Mouse (Mus musculus) spleen, adult 18-20 months (tissue): ENCODE data around the gene Pkd1.

Experiments used
- DNase-seq, 2 experiments: peaks; one replicate each; pipeline ENCODE4 v3.0.0; 2022; ENCODE audit warnings: mixed read lengths in 2 of 2

The Pkd1 gene

DNA sequence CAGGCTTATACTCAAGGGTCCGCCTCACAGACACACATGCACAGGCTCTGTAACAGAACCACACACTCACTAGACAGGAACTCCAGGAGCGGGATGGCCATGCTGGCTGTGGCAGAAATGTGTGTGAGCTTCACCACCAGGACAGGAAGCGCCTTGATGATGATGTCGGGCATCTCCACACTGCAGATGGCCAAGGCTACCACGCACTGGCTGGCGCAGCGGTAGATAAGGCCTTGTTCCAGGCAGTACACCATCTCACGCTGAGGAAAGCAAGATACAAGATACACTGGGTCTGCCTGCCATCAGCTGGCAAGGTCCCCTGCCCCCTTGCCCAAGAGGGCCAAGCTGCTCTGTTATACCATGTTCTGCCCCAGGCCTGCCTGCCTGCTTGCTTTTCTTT, 59.2 kb downstream of the Pkd1 start:
- DNase-seq = no peak

DNA sequence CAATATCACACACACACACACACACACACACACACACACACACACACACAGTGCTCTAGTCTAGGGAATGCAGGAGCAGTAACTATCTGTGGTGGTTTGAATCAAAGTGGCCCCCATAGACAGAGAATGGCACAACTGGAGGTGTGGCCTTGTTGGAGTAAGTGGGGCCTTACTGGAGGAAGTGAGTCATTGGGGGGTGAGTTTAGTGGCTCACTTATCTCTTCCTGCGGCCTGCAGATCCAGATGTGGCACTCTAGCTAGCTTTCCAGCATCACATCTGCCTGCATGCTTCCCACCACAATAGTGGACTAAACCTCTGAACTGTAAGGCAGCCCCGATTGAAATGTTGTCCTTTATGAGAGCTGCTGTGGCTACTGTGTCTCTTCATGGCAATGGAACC, 61.1 kb downstream of the Pkd1 start:
- DNase-seq = no peak

DNA sequence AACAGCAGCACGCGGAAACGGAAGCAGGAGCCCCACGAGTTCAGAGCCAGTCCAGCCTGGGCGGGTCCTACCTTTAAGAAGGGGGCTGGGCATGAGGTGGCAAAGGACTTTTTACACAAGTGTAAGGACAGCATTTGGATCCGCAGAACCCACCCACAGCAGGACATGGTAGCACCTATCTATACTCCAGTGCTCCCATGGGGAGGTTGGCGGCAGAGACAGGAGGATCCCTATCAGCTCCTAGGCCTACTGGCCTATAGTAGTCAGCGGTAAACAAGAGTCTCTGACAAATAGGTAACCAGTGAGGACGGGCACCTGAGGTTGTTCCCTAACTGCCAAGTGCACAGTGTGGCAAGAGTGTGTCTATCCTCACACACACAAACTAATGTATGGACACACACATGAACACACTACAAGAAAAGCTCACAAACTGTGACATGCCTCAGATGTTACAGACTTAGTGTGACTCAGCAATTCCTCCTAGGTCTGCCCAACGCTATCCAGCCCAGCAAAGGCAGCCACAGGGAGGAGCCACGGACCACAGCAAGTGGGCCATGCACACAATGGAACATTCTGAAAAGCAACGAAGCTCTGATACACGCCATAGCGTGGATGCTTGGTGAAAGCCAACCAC, 68.0 kb downstream of the Pkd1 start:
- DNase-seq = no peak

DNA sequence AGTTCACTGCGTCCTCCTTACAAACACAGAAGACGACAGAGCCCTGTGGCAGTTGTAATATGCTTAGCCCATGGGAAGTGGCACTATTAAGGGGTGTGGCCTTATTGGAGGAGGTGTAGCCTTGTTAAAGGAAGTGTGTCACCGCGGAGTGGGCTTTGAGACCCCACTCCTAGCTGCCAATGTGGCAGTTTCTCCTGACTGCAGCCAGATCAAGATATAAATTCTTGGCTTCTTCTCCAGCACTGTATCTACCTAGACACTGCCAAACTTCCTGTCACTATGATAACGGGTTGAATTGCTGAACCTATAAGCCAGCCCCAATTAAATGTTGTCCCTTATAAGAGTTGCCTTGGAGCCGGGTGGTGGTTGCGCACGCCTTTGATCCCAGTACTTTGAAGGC, 75.8 kb downstream of the Pkd1 start:
- no peak for DNase-seq

DNA sequence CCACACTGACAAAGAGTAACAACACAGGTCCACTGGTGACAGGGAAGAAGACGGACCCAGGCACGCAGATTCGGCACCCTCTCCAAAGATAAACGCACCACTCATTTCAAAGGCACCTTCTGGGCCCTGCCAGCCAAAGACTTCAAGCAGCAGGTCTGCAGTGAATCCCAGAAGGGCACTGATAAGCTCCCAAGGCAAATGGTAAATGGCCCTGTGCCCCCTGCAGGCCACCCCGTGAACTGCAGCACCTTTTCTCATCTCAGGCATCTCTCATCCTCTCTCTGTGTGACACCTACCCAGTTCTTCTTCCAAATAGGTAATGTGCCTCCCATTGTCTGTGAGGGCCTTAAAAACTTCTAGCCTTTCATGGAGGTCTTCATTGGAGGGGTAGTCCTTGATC, 79.0 kb downstream of the Pkd1 start:
- peak; percentile 49 to 81 for DNase-seq

DNA sequence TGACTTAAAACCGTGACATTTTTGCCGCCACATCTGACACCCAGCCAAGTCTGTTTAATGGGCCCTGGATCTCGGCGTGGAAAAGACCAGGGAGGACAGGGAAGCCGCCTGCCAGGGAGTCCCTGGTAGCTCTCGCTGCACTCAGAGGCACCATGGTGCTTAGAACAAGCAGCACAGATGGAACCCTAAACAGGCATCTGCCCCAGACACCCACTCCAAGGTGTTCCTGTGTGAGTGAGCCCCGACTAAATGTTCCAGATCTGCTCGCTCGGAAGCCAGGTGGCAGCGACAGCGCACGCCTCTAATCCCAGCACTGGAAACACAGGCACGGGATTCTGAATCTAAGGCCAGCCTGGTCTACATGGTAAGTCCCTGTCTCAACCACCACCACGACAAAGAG, 80.4 kb downstream of the Pkd1 start:
- DNase-seq = no peak

DNA sequence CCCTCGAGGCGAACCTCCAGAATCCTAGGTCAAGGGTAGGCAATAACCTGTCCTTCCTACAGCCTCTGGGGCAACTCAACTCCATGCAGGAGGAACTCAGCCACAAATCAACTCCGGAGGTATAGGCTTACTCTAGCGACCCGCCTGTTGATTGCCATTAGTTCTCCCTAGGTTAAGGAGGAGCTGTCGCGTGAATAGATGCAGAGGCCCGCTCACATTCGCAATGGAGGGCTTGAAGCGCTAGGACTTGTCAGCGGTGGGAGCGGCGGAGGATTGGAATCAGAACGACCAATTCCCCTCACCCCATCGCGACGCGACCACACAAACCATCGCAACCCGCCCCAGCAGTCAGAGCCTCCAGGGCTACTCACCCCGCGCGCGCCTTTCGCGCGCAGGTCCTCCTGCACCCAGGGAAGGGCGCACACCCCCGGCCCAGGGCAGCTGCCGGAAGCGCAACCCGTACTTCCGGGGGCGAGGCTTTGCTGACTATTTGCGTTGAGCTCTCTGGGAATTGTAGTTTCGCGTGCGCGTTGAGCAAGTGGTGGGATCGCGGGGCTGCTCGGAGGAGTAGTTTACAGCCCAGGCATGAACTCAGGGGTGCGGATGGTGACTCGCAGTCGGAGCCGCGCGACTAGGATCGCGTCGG, 82.7 kb downstream of the Pkd1 start, which contains the start of the genes Tsc2 and Nthl1:
Gene Tsc2, minus strand, starts transcription at position 464 of the 646 bp plus-strand sequence.
Gene Nthl1, plus strand, starts transcription at position 514 of the 646 bp plus-strand sequence.
- peak; percentile 60 to 73 for DNase-seq

DNA sequence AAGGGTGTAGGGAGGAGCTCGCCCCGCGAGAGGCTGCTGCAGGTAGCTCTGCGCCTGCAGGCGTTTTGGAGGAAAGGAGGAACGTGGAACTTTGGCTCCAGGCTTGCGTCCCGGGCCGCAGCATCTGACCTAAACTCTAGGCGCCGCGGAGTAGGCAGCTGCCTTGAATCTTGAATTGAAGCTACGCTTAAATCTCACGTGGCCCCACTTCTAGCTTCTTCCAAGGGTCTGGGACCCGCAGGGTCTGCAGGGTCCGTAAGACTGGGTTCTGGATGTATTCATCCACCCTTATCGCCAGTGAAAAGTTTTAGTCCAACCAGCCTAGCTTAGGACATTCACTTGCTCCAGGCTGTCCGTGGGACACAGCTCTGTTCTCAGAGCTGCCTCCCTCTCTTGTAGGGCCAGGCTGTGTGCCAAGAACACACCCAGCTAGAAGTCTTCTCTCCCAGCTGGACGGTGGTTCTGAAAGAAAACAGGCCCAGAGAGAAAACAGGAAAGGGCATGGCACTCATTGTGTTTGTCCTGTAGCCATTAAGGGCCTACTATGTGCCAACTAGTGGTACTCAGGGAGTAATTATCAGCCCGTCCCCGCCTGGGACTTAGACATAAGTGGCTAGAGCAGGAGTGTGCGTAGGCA, 83.3 kb downstream of the Pkd1 start:
- DNase-seq = no peak

DNA sequence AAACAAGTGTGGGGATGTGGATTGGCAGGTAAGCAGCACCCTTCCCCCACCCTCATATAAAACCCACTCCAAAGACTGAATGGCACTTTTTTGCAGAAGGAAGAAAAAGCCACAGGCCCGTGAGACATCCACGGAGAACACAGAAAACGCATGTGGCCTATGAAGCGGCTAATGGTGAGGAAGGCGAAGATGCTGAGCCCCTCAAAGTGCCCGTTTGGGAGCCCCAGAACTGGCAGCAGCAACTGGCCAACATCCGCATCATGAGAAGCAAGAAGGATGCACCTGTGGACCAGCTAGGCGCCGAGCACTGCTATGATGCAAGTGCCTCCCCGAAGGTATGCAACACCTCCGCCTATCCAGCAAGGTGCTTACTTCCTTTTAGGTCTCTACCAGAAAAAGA, 84.2 kb downstream of the Pkd1 start:
- no peak for DNase-seq

DNA sequence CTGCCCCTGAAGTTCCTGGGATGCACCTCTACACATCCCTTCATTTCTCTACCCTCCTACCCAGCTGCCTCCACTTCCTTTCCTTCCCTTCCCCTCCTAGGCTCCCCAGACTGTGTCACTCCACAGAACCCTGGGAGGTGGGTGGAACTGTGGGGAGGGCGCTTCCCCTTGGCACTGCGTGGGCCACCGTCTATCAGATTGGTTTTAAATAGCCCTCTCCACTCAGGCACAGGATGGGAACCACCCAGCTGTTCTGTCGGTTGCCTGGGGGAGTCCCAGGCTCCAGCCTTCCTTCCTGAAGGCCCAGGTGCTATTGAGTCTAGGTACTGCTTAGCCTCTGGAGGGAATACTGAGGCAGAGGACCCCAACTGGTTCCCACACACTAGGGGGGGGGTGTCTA, 85.4 kb downstream of the Pkd1 start:
- DNase-seq = no peak

DNA sequence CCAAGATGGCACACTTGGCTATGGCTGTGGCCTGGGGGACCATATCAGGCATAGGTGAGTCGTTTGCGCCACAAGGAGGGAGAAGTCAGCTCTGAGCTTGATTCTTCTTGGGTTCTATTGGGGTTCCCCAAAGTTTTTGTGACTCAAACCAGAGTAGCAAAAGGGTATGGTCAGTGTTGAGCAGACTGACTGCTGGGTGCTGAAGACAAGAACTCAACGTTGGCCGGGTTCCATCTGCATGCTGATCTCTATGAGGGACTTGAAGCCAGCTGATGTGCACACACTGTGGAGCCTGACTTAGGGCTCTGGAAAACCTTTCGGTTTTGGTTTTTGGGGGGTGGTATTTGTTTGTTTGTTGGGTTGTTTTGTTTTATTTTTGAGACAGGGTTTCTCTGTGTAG, 86.1 kb downstream of the Pkd1 start:
- DNase-seq = no peak

DNA sequence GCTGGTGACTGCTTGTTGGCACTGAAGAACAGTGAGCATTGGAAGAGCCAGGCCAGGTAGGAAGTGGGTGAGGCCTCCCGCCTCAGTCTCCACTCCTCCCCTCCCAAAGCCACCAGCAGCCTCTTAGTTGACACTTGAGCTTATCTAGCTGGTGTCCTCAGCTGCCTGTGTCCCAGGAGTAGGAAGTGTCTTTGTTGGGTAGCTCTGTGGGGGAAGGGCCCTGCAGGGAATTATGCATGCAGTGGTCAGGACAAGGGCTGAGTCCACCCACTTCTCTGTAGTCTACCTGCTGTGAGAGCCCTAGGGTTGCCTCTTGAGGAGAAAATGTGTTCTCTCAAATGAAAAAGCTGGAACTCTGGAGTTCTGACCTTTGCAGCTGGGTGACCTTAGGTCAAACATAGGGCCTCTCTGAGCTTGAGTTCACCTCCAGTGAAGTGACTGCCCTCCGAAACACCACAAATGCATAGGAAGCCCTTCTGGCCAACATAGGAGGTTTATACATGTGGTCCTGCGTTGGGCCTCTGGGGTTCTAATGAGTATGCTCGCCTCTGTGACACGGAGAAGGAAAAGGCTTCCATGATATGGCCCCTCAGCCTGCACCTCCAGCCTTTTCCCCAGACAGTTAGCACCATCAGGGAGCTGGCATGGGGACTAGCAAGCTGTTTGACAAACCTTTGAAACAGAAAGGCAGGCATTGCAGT, 87.3 kb downstream of the Pkd1 start:
- no peak for DNase-seq

DNA sequence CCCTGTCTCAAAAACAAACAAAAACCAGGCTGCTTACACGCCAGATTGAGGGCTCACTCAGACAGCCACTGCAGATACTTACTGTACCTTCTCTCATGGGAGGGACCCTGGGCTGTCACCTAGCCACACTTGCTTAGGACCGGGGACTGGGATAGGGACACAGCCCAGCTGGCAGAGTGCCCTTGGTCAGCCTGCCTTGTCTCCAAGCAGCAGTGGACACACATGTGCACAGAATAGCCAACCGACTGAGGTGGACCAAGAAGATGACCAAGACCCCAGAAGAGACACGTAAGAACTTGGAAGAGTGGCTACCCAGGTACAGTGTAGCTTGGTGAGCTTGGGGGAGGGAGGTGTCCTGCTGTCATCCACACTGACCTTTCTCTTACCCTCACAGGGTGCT, 88.6 kb downstream of the Pkd1 start:
- no peak for DNase-seq

DNA sequence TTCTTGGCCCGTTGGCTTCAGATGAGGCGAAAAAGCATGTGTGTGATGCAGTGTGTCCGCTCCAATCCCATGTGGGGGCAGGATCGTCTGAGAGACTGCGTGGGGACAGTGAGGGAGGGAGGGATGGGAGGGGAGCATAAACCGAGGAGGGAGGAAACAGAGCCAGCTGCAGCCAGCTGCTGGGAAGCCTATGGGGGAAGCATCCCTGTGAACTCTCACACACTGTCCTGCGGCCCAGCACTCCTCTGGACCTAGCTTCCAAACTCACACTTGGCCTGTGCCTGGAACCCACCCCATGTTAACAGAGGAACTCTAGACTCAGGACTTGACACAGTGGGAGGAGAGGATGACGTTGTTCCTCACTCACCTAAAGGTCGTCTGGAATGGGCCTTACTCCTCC, 89.2 kb downstream of the Pkd1 start:
- DNase-seq = no peak

DNA sequence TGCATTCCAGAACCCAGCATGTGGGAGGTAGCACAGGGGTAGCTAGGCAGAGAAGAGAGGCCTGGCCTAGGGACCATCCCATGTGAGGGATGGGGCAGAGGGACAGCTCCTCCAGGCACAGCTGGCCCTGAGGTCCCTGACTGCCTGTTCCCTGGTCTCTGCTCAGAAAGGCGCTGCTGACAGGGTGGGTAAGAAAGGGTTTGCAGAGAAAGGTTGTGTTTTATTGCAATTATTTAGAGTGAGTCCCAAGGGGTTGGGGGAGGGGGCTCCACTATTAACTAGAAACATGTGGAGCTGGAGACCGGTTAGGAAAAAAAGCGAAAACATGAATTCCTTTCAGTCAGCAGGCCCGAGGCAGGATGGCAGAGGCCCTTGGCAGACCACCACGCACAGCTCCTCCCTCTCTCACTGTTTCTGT, 89.9 kb downstream of the Pkd1 start:
- DNase-seq = no peak

DNA sequence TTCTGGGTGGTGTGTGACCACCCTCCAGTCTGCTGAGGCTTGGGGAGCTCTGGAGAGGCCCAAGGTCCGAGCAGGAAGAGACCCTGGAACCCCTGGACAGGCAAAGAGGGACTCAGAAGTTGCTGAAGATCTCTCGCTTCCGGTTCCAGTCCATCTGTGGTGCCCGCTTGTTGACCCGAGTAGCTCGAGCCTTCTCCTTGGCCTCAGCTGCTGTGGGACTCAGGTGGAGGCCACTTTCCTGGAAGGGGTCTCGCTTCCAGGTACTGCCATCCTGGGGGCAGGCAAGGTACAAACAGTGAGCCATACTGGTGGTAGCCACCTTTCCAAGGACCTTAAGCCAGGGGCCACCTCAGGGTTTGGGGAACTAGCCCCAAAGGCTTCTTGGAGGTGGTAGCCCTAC, 90.5 kb downstream of the Pkd1 start:
- DNase-seq = no peak

DNA sequence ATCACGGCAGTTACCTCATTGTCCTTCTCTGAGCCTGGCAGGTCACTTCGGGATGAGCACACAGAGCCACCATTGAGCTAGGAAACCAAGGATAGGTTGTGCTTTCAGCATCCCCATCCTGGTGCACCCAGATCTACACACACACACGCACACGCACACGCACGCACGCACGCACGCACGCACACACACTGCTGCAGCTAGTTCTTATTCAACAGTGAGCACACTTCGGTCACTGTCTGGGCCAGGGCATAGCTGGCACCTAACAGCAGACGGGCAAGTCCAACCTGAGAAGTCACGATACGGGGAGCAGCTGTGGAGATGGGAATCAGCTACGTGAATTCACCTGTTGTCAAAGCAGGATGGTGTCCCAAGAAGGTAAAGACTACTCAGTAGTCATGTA, 90.9 kb downstream of the Pkd1 start:
- DNase-seq = no peak

DNA sequence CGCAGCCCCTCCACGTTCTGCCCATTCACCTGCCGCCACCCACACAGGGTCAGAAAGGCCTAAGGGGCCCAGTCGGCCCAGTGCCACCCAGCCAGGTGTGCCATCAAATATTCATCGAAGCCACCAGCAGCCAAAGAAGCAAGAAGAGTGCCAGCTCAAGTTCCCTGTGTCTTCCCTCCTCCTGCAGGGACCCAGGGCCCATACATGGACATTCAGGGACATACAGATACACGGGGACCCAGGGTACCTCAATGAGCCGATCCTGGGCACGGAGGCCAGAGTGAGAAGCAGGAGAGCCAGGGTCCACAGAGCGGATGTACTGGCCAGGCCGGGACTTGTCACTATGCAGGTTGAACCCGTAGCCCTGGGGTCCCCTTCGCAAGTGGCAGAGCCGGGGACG, 92.3 kb downstream of the Pkd1 start:
- DNase-seq = no peak

DNA sequence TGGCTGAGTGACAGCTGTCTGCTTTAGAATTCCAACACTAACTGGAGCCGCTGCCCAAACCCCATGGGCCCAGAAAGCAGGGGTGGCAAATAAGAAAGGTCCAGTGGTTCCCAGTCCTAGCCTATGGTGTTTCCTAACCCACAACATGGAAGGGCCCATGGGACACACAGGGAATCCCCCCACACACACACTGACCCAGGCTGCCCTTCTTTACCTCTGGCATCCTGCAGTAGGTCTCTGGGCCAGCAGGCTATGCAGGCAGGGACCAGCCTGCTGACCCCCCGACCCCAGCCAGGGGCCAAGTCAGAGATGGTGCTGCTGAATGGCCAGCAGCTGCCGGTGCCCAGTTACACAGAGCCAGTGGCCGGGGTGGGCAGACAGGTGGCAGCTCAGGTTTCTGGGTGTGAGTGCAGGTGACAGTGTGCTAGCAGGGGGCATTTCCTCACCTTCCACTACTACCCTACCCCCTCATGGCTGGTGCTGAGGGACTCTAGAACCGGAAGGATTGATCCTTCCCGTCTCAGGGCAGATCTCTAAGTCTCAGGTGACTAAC, 93.2 kb downstream of the Pkd1 start:
- no peak for DNase-seq

DNA sequence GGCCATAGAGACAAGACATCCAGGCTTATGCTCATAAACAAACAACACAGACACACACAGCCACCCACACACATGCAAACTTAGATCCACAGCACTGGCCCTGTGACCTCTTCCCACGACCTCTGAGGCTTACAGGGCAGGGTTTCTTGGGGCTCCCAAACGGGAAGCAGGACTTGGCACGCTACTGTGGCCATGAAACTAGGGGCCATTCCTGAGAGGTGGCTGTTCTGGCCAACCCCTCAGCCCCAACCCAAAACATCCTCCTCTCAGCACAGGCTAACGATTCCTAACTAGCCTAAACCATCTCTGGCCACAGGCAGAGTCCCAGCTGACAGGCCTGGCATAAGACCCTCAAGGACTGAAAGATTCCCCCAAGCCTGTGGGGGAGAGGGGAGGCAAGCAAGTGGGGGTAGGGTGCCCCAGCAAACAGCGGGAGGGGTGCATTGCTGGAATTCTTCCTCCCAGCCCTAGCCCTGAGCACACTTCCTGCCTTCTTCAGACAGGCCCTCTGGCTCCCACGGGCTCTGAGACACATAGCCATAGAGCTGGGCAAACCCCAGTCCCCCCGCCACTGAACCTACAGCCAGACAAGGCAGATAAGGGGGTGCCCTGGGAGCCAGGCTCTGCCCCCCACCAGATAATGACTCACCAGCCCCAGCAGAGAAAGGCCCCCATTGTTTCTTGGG, 94.5 kb downstream of the Pkd1 start:
- no peak for DNase-seq

DNA sequence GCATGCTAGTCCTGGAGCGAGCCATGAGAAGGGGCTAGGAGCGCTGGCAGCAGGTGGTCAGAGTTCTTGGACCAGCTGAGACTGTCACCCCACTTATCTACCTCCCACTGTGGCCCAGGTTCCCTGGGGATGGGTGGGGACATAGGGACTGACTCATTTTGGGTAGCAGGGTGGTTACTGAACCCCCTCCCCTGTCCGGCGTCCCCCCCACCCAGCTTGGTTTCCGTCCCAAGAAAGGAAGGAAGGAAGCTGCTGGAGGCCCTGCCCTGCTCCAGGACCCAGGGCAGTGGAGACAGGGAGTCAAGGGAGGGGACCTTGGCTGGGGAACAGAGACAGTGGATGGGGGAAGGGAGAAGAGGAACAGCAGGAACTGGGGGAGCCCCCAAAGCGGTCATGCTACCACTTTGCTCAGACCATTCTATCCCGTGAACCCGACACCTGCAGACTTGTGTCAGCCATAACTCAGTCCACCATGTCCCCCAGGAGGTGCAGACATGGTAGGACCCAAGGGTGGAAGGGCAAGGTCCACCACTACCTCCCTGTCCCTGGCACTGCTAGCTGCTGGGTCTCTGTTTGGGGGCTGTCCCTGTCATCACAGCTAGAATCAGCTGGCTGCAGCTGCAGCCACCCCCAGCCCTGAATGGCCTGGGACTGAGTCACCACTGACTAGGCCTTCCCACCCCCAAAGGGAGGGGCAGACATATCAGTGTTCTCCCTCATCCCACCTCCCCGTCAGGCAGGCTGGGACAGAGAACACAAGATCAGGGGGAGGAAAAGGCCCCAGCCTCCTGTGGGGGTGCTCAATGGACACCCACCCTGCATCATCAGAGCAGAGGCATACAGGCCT, 95.5 kb downstream of the Pkd1 start:
- no peak for DNase-seq

DNA sequence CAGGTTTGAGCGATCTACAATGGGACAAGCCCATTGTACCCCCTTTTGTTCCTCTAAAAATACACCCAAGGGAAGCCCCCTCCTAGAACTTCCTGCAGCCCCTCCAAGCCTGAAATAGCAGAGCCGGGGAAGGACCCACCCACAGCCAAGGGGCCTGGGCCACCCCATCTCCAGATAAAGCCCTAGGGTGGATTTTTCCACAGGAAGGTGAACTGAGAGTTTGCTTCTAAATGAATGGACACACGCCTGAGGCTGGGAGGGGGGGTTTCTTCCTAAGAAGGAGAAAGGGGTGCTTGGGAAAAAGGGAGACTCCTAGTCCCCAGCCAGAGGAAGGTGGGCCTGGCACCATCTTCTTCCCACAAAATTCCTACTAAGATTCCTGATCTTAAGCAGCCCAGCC, 96.3 kb downstream of the Pkd1 start:
- DNase-seq = no peak
